In genomic region chr4:102491468-102492123, GRCm38 (mm10) we compare ENCODE assay signal across 25 mouse cellular contexts.
DNase-seq lines count a peak whose midpoint lies in the region; ATAC-seq and TF ChIP-seq lines count a peak whose summit lies in the region.
"Had no signal": no experiment of that assay in that cellular context is flagged by ENCODE, and none has a peak within 500 bp of the region (broad histone marks: within the 10 kb centered on the region; RNA-seq: fewer than 3 reads in every experiment).

No protein-coding gene starts in this region.

- no peak for TF ChIP-seq CTCF in heart, adult 2 months (IDR thresholded peaks at IDR 0.05)

- H3K27ac ChIP-seq in embryonic facial prominence, embryonic 10.5 days (replicated peaks), result 0 out of 2 replicates have a peak overlapping the region, but pooled peaks have one; percentile 25
- H3K27ac ChIP-seq in embryonic facial prominence, embryonic 14.5 days (replicated peaks; ENCODE audit: low read depth, low read length), result 0 out of 2 replicates have a peak overlapping the region, but pooled peaks have one; percentile 33
- H3K27ac ChIP-seq in limb, embryonic 11.5 days (replicated peaks; ENCODE audit: low read depth, low read length), result no peak overlapping the region
- H3K27ac ChIP-seq in heart, adult 2 months, result no peak overlapping the region
- H3K27ac ChIP-seq: forebrain, embryonic 13.5 days; heart, embryonic 13.5 days; hindbrain, embryonic 14.5 days; lung, embryonic 15.5 days; midbrain, embryonic 12.5 days; neural tube, embryonic 13.5 days had no signal

- no peak for TF ChIP-seq POLR2A in heart, adult 2 months (IDR thresholded peaks at IDR 0.05; ENCODE audit: insufficient read depth, low read depth, low read length)

- H3K9me3 ChIP-seq in embryonic facial prominence, embryonic 10.5 days, result no peaks in the 10 kb centered on the region
- no peaks in the 10 kb centered on the region for H3K9me3 ChIP-seq in embryonic facial prominence, embryonic 14.5 days (ENCODE audit: control insufficient read depth, low read length)
- no peaks in the 10 kb centered on the region for H3K9me3 ChIP-seq in limb, embryonic 11.5 days (ENCODE audit: control insufficient read depth, low read length)
- H3K9me3 ChIP-seq: embryonic facial prominence, embryonic 12.5 days; forebrain, embryonic 13.5 days; heart, embryonic 13.5 days; lung, embryonic 15.5 days; midbrain, embryonic 12.5 days; neural tube, embryonic 13.5 days had no signal

- no peak overlapping the region for H3K9ac ChIP-seq in embryonic facial prominence, embryonic 14.5 days (ENCODE audit: low read depth, low read length)
- no peak overlapping the region for H3K9ac ChIP-seq in limb, embryonic 11.5 days (ENCODE audit: low read length)
- no peak overlapping the region for H3K9ac ChIP-seq in heart, adult 2 months (ENCODE audit: low read depth, low read length)
- H3K9ac ChIP-seq: embryonic facial prominence, embryonic 12.5 days; forebrain, embryonic 13.5 days; heart, embryonic 13.5 days; hindbrain, embryonic 14.5 days; lung, embryonic 15.5 days; midbrain, embryonic 12.5 days; neural tube, embryonic 13.5 days had no signal

- intact Hi-C loops in heart, adult 2 months (cut with DNase I), result loop anchor here (5.0 to 10.0 kb wide), 2 partner anchors 226 to 653 kb away; no protein-coding TSS in a partner anchor

- WGBS in embryonic facial prominence, embryonic 10.5 days, result 47% methylated on average over 11 of the region's 11 CpGs
- 27% methylated on average over 11 of the region's 11 CpGs for WGBS in embryonic facial prominence, embryonic 14.5 days
- WGBS in limb, embryonic 11.5 days, result 22% methylated on average over 11 of the region's 11 CpGs
- 76% methylated on average over 11 of the region's 11 CpGs for WGBS in heart, adult 2 months

- H3K4me1 ChIP-seq in embryonic facial prominence, embryonic 10.5 days, result peaks cover 21% of the 10 kb centered on the region
- H3K4me1 ChIP-seq in embryonic facial prominence, embryonic 14.5 days (ENCODE audit: control insufficient read depth, insufficient read depth, low read length), result peaks cover 15% of the 10 kb centered on the region
- 0 out of 2 replicates have a peak, but pooled peaks cover 6% of the 10 kb centered on the region for H3K4me1 ChIP-seq in limb, embryonic 11.5 days (ENCODE audit: control insufficient read depth, insufficient read depth, low read length)
- peaks cover 7% of the 10 kb centered on the region for H3K4me1 ChIP-seq in heart, adult 2 months (ENCODE audit: control insufficient read depth, insufficient read depth, low read length)

- DNase-seq in embryonic facial prominence, embryonic 10.5 days (ENCODE audit: low spot score), result peak; percentile 40
- DNase-seq in embryonic facial prominence, embryonic 14.5 days (ENCODE audit: low spot score), result peak; percentile 66
- DNase-seq in limb, embryonic 11.5 days (ENCODE audit: low spot score), result peak; percentile 50
- DNase-seq in heart, adult 2 months, result no peak
- no peak for DNase-seq in kidney, postnatal 36 days
- no peak for DNase-seq in cerebellum, adult 9-10 months
- DNase-seq: adrenal gland, postnatal 25 days; B cell, adult 2 months; cerebellum, adult 11-12 months; cerebellum, postnatal 14 days; gastrocnemius, postnatal 36 days; heart, adult 18-20 months; heart, postnatal 10 days; kidney, adult 18-20 months; kidney, postnatal 4 days; thymus, adult 2 months had no signal

- H3K27me3 ChIP-seq in embryonic facial prominence, embryonic 10.5 days (replicated peaks; ENCODE audit: low read depth, poor library complexity, severe bottlenecking), result peaks cover 4% of the 10 kb centered on the region; the same call in 1 of the 2 replicates
- no peaks in the 10 kb centered on the region for H3K27me3 ChIP-seq in embryonic facial prominence, embryonic 14.5 days (replicated peaks; ENCODE audit: control insufficient read depth, insufficient read depth, low read length)
- H3K27me3 ChIP-seq in limb, embryonic 11.5 days (ENCODE audit: control insufficient read depth, insufficient read depth, low read length), result peaks cover 3% of the 10 kb centered on the region; the same call in 1 of the 2 replicates
- no peaks in the 10 kb centered on the region for H3K27me3 ChIP-seq in heart, adult 2 months (ENCODE audit: control insufficient read depth, insufficient read depth, low read length)
- H3K27me3 ChIP-seq: embryonic facial prominence, embryonic 12.5 days; forebrain, embryonic 13.5 days; heart, embryonic 13.5 days; lung, embryonic 15.5 days; midbrain, embryonic 12.5 days; neural tube, embryonic 13.5 days had no signal

- no peak overlapping the region for H3K4me2 ChIP-seq in embryonic facial prominence, embryonic 14.5 days (ENCODE audit: low read depth, low read length)
- no peak overlapping the region for H3K4me2 ChIP-seq in limb, embryonic 11.5 days (ENCODE audit: low read depth, severe bottlenecking)
- H3K4me2 ChIP-seq: embryonic facial prominence, embryonic 12.5 days; forebrain, embryonic 13.5 days; heart, embryonic 13.5 days; hindbrain, embryonic 14.5 days; liver, embryonic 11.5 days; lung, embryonic 15.5 days; midbrain, embryonic 12.5 days; neural tube, embryonic 13.5 days had no signal

- no peaks in the 10 kb centered on the region for H3K36me3 ChIP-seq in embryonic facial prominence, embryonic 10.5 days (replicated peaks)
- H3K36me3 ChIP-seq in embryonic facial prominence, embryonic 14.5 days (ENCODE audit: control insufficient read depth, insufficient read depth, low read length), result no peaks in the 10 kb centered on the region
- no peaks in the 10 kb centered on the region for H3K36me3 ChIP-seq in limb, embryonic 11.5 days (ENCODE audit: control insufficient read depth, insufficient read depth, low read length)
- H3K36me3 ChIP-seq in heart, adult 2 months (ENCODE audit: control insufficient read depth, insufficient read depth, low read length), result peaks cover 5% of the 10 kb centered on the region
- H3K36me3 ChIP-seq: embryonic facial prominence, embryonic 12.5 days; heart, embryonic 13.5 days; lung, embryonic 15.5 days; midbrain, embryonic 12.5 days; neural tube, embryonic 13.5 days had no signal

- TF ChIP-seq EP300 in heart, adult 2 months (IDR thresholded peaks at IDR 0.05; ENCODE audit: insufficient read depth, low read depth, low read length), result no peak

- ATAC-seq in embryonic facial prominence, embryonic 14.5 days (ENCODE audit: low read depth), result 0 out of 2 replicates have a peak, but pooled peaks have one; percentile 26
- ATAC-seq in limb, embryonic 11.5 days (ENCODE audit: insufficient number of reproducible peaks, low FRiP score, low TSS enrichment, low read depth), result peak; percentile 65
- ATAC-seq: forebrain, embryonic 13.5 days; inflammation-experienced regulatory T-cells, adult 6 months had no signal

- no peak overlapping the region for H3K4me3 ChIP-seq in embryonic facial prominence, embryonic 10.5 days
- H3K4me3 ChIP-seq in embryonic facial prominence, embryonic 14.5 days (ENCODE audit: low read depth, low read length), result no peak overlapping the region
- no peak overlapping the region for H3K4me3 ChIP-seq in limb, embryonic 11.5 days (ENCODE audit: low read depth, low read length)
- no peak overlapping the region for H3K4me3 ChIP-seq in heart, adult 2 months
- H3K4me3 ChIP-seq: embryonic facial prominence, embryonic 12.5 days; forebrain, embryonic 13.5 days; heart, embryonic 13.5 days; lung, embryonic 15.5 days; midbrain, embryonic 12.5 days; neural tube, embryonic 13.5 days had no signal

- peaks cover 6% of the 10 kb centered on the region for H3K79me2 ChIP-seq in heart, adult 2 months (replicated peaks; ENCODE audit: control insufficient read depth, insufficient read depth, low read length)

Comparison
In these comparisons a context has a peak if more than half of its experiments do, and no peak if none do; other contexts are left out.
1. DNase-seq: peak in embryonic facial prominence, embryonic 10.5 days (single experiment), embryonic facial prominence, embryonic 14.5 days (single experiment) and limb, embryonic 11.5 days (single experiment); none in heart, adult 2 months (0 of 2), kidney, postnatal 36 days (0 of 2) and cerebellum, adult 9-10 months (single experiment).
2. H3K27ac ChIP-seq: peak in embryonic facial prominence, embryonic 10.5 days (single experiment) and embryonic facial prominence, embryonic 14.5 days (single experiment); none in limb, embryonic 11.5 days (single experiment) and heart, adult 2 months (single experiment).